In genomic region chr1:41960982-41961381, GRCm38 (mm10) we compare ENCODE assay signal across 22 mouse cellular contexts.
DNase-seq lines count a peak whose midpoint lies in the region; ATAC-seq and TF ChIP-seq lines count a peak whose summit lies in the region.
"Had no signal": no experiment of that assay in that cellular context is flagged by ENCODE, and none has a peak within 500 bp of the region (broad histone marks: within the 10 kb centered on the region; RNA-seq: fewer than 3 reads in every experiment).

No protein-coding gene starts in this region.

- H3K36me3 ChIP-seq in forebrain, postnatal 0 days (ENCODE audit: insufficient read depth) = no peaks in the 10 kb centered on the region
- no peaks in the 10 kb centered on the region for H3K36me3 ChIP-seq in forebrain, embryonic 13.5 days (ENCODE audit: poor library complexity, severe bottlenecking)
- H3K36me3 ChIP-seq in kidney, postnatal 0 days (ENCODE audit: insufficient read depth, low read length) = no peaks in the 10 kb centered on the region
- H3K36me3 ChIP-seq in kidney, embryonic 15.5 days = no peaks in the 10 kb centered on the region
- H3K36me3 ChIP-seq in lung, postnatal 0 days (ENCODE audit: insufficient read depth, low read length) = no peaks in the 10 kb centered on the region
- H3K36me3 ChIP-seq: embryonic facial prominence, embryonic 12.5 days; forebrain, embryonic 15.5 days; hindbrain, embryonic 12.5 days; limb, embryonic 13.5 days had no signal

- TF ChIP-seq POLR2A in brain, embryonic 14.5 days (IDR thresholded peaks at IDR 0.05; ENCODE audit: borderline replicate concordance, extremely low read depth, insufficient read depth, insufficient read length, poor library complexity, severe bottlenecking) = no peak

- H3K9ac ChIP-seq in forebrain, postnatal 0 days = no peak overlapping the region
- no peak overlapping the region for H3K9ac ChIP-seq in forebrain, embryonic 13.5 days
- no peak overlapping the region for H3K9ac ChIP-seq in kidney, postnatal 0 days (ENCODE audit: low read depth, low read length)
- no peak overlapping the region for H3K9ac ChIP-seq in kidney, embryonic 15.5 days
- H3K9ac ChIP-seq in lung, postnatal 0 days (replicated peaks; ENCODE audit: low read depth) = no peak overlapping the region
- H3K9ac ChIP-seq: embryonic facial prominence, embryonic 12.5 days; forebrain, embryonic 15.5 days; hindbrain, embryonic 12.5 days; limb, embryonic 13.5 days had no signal

- no peak for ATAC-seq in forebrain, postnatal 0 days
- no peak for ATAC-seq in forebrain, embryonic 13.5 days
- no peak for ATAC-seq in kidney, postnatal 0 days (replicated peaks; ENCODE audit: low FRiP score, low read depth)
- ATAC-seq in kidney, embryonic 15.5 days (replicated peaks; ENCODE audit: low FRiP score) = no peak
- ATAC-seq in lung, postnatal 0 days = no peak
- ATAC-seq: forebrain, embryonic 15.5 days had no signal

- H3K27ac ChIP-seq in forebrain, postnatal 0 days (ENCODE audit: low read depth, low read length) = no peak overlapping the region
- no peak overlapping the region for H3K27ac ChIP-seq in forebrain, embryonic 13.5 days
- H3K27ac ChIP-seq in kidney, postnatal 0 days = no peak overlapping the region
- no peak overlapping the region for H3K27ac ChIP-seq in kidney, embryonic 15.5 days
- no peak overlapping the region for H3K27ac ChIP-seq in lung, postnatal 0 days (ENCODE audit: low read length)
- H3K27ac ChIP-seq: embryonic facial prominence, embryonic 12.5 days; forebrain, embryonic 15.5 days; hindbrain, embryonic 12.5 days; limb, embryonic 13.5 days had no signal

- no peaks in the 10 kb centered on the region for H3K4me1 ChIP-seq in forebrain, postnatal 0 days (ENCODE audit: insufficient read depth)
- H3K4me1 ChIP-seq in forebrain, embryonic 13.5 days = no peaks in the 10 kb centered on the region
- H3K4me1 ChIP-seq in kidney, postnatal 0 days (replicated peaks; ENCODE audit: insufficient read depth, low read length) = no peaks in the 10 kb centered on the region
- H3K4me1 ChIP-seq in kidney, embryonic 15.5 days = no peaks in the 10 kb centered on the region
- no peaks in the 10 kb centered on the region for H3K4me1 ChIP-seq in lung, postnatal 0 days (ENCODE audit: insufficient read depth, low read depth, low read length)
- H3K4me1 ChIP-seq: embryonic facial prominence, embryonic 12.5 days; forebrain, embryonic 15.5 days; hindbrain, embryonic 12.5 days; limb, embryonic 13.5 days had no signal

- TF ChIP-seq EP300 in lung, postnatal 0 days (IDR thresholded peaks at IDR 0.05) = no peak

- DNase-seq in forebrain, postnatal 0 days = no peak
- DNase-seq in kidney, postnatal 0 days (ENCODE audit: low spot score) = no peak
- no peak for DNase-seq in lung, postnatal 0 days (ENCODE audit: low spot score)
- DNase-seq in lung, postnatal 25 days (ENCODE audit: low spot score) = no peak
- peak; percentile 15 for DNase-seq in brain, embryonic 14.5 days (ENCODE audit: low read depth)
- no peak for DNase-seq in cerebellum, adult 9-11 months
- DNase-seq: adrenal gland, postnatal 14 days; cerebellum, adult 18-20 months; cerebellum, postnatal 25 days; embryo, embryonic 11 days; gastrocnemius, postnatal 10 days; kidney, adult 11 months; layer of hippocampus, postnatal 36 days; midbrain, embryonic 14.5 days; thymus, postnatal 14 days had no signal

- no peak overlapping the region for H3K4me2 ChIP-seq in forebrain, postnatal 0 days (ENCODE audit: low read depth)
- H3K4me2 ChIP-seq in forebrain, embryonic 13.5 days = no peak overlapping the region
- H3K4me2 ChIP-seq in kidney, postnatal 0 days (ENCODE audit: low read length) = no peak overlapping the region
- no peak overlapping the region for H3K4me2 ChIP-seq in kidney, embryonic 15.5 days
- H3K4me2 ChIP-seq in lung, postnatal 0 days (replicated peaks; ENCODE audit: low read depth, low read length) = no peak overlapping the region
- H3K4me2 ChIP-seq: embryonic facial prominence, embryonic 12.5 days; forebrain, embryonic 15.5 days; hindbrain, embryonic 12.5 days; limb, embryonic 13.5 days; liver, embryonic 11.5 days had no signal

- WGBS in forebrain, postnatal 0 days = 55% methylated on average over 2 of the region's 2 CpGs
- 57% methylated on average over 2 of the region's 2 CpGs for WGBS in forebrain, embryonic 13.5 days
- WGBS in kidney, postnatal 0 days = 58% methylated on average over 2 of the region's 2 CpGs
- 74% methylated on average over 2 of the region's 2 CpGs for WGBS in kidney, embryonic 15.5 days
- 58% methylated on average over 2 of the region's 2 CpGs for WGBS in lung, postnatal 0 days

- no peak overlapping the region for H3K4me3 ChIP-seq in forebrain, postnatal 0 days (ENCODE audit: low read depth, low read length)
- no peak overlapping the region for H3K4me3 ChIP-seq in forebrain, embryonic 13.5 days
- no peak overlapping the region for H3K4me3 ChIP-seq in kidney, postnatal 0 days (replicated peaks; ENCODE audit: low read depth, low read length)
- no peak overlapping the region for H3K4me3 ChIP-seq in kidney, embryonic 15.5 days (replicated peaks)
- H3K4me3 ChIP-seq in lung, postnatal 0 days (ENCODE audit: low read depth, low read length) = no peak overlapping the region
- H3K4me3 ChIP-seq: embryonic facial prominence, embryonic 12.5 days; forebrain, embryonic 15.5 days; hindbrain, embryonic 12.5 days; limb, embryonic 13.5 days had no signal

- no peaks in the 10 kb centered on the region for H3K9me3 ChIP-seq in forebrain, postnatal 0 days (ENCODE audit: low read length)
- H3K9me3 ChIP-seq in forebrain, embryonic 13.5 days (replicated peaks) = no peaks in the 10 kb centered on the region
- H3K9me3 ChIP-seq in kidney, postnatal 0 days (replicated peaks; ENCODE audit: low read length) = no peaks in the 10 kb centered on the region
- H3K9me3 ChIP-seq in kidney, embryonic 15.5 days (replicated peaks) = no peaks in the 10 kb centered on the region
- H3K9me3 ChIP-seq in lung, postnatal 0 days (ENCODE audit: low read length) = no peaks in the 10 kb centered on the region
- H3K9me3 ChIP-seq: embryonic facial prominence, embryonic 12.5 days; forebrain, embryonic 15.5 days; hindbrain, embryonic 12.5 days had no signal

- peak; percentile 38; the same call in 1 of the 2 replicates for TF ChIP-seq CTCF in forebrain, postnatal 0 days (IDR thresholded peaks at IDR 0.05; ENCODE audit: low read depth)
- peak; percentile 42; the same call in 1 of the 2 replicates for TF ChIP-seq CTCF in kidney, postnatal 0 days (IDR thresholded peaks at IDR 0.05; ENCODE audit: low read depth)
- peak; percentile 10; the same call in 1 of the 2 replicates for TF ChIP-seq CTCF in lung, postnatal 0 days (IDR thresholded peaks at IDR 0.05)
- peak; percentile 10; the same call in 1 of the 2 replicates for TF ChIP-seq CTCF in brain, embryonic 14.5 days (IDR thresholded peaks at IDR 0.05; ENCODE audit: borderline replicate concordance, extremely low read depth, insufficient read depth, insufficient read length)

- no peaks in the 10 kb centered on the region for H3K27me3 ChIP-seq in forebrain, postnatal 0 days (ENCODE audit: insufficient read depth, low read length)
- H3K27me3 ChIP-seq in forebrain, embryonic 13.5 days = no peaks in the 10 kb centered on the region
- H3K27me3 ChIP-seq in kidney, postnatal 0 days (ENCODE audit: insufficient read depth, low read length) = no peaks in the 10 kb centered on the region
- no peaks in the 10 kb centered on the region for H3K27me3 ChIP-seq in kidney, embryonic 15.5 days
- no peaks in the 10 kb centered on the region for H3K27me3 ChIP-seq in lung, postnatal 0 days (replicated peaks; ENCODE audit: insufficient read depth, low read length)
- H3K27me3 ChIP-seq: embryonic facial prominence, embryonic 12.5 days; forebrain, embryonic 15.5 days; hindbrain, embryonic 12.5 days; limb, embryonic 13.5 days had no signal
